Comparison of ENCODE assay signal across 22 mouse cellular contexts in genomic region chr14:62442971-62443370, GRCm38 (mm10). TPM values are rescaled to one million over a fixed set of nuclear protein-coding genes. Genes with fewer than 3 reads are reported as not detected.
"Had no signal": no experiment of that assay in that cellular context is flagged by ENCODE, and none has a peak within 500 bp of the region (broad histone marks: within the 10 kb centered on the region; RNA-seq: fewer than 3 reads in every experiment).

No protein-coding gene starts in this region.

- DNase-seq: kidney, postnatal 14 days; kidney, postnatal 4 days; left cerebral cortex, postnatal 4 days; lung, adult 2 months; right cerebral cortex, adult 18-20 months; right cerebral cortex, postnatal 14 days; right cerebral cortex, postnatal 4 days; thymus, adult 2 months; thymus, postnatal 14 days; thymus, postnatal 4 days had no signal

- H3K9ac ChIP-seq: liver, embryonic 15.5 days; midbrain, embryonic 12.5 days; midbrain, embryonic 15.5 days; neural tube, embryonic 12.5 days; neural tube, embryonic 15.5 days had no signal

- ATAC-seq: intestine, postnatal 0 days; lung, postnatal 0 days; midbrain, embryonic 15.5 days had no signal

- H3K27me3 ChIP-seq: liver, embryonic 15.5 days; midbrain, embryonic 12.5 days; midbrain, embryonic 15.5 days; neural tube, embryonic 12.5 days; neural tube, embryonic 15.5 days had no signal

- H3K36me3 ChIP-seq: liver, embryonic 15.5 days; midbrain, embryonic 12.5 days; midbrain, embryonic 15.5 days; neural tube, embryonic 12.5 days; neural tube, embryonic 15.5 days had no signal

- H3K4me1 ChIP-seq: liver, embryonic 15.5 days; midbrain, embryonic 12.5 days; midbrain, embryonic 15.5 days; neural tube, embryonic 12.5 days; neural tube, embryonic 15.5 days had no signal

- H3K27ac ChIP-seq: liver, embryonic 15.5 days; macrophage; midbrain, embryonic 12.5 days; midbrain, embryonic 15.5 days; neural tube, embryonic 12.5 days; neural tube, embryonic 15.5 days; stomach, postnatal 0 days had no signal

- H3K4me2 ChIP-seq: liver, embryonic 11.5 days; liver, embryonic 15.5 days; midbrain, embryonic 12.5 days; midbrain, embryonic 15.5 days; neural tube, embryonic 12.5 days; neural tube, embryonic 15.5 days had no signal

- H3K9me3 ChIP-seq: liver, embryonic 15.5 days; midbrain, embryonic 12.5 days; midbrain, embryonic 15.5 days; neural tube, embryonic 12.5 days; neural tube, embryonic 15.5 days had no signal

- H3K4me3 ChIP-seq: liver, embryonic 15.5 days; midbrain, embryonic 12.5 days; midbrain, embryonic 15.5 days; neural tube, embryonic 12.5 days; neural tube, embryonic 15.5 days had no signal

RNA-seq across cellular contexts. Expression of gene Gucy1b2, which starts 13.1 kb away (rescaled TPM):
- polyA plus RNA-seq: intestine, embryonic 14.5 days; liver, embryonic 15.5 days; lung, adult 2 months; macrophage; stomach, embryonic 14.5 days; stomach, postnatal 0 days had no signal
